Mouse (Mus musculus): ENCODE data around the gene Zdhhc4.

DNA sequence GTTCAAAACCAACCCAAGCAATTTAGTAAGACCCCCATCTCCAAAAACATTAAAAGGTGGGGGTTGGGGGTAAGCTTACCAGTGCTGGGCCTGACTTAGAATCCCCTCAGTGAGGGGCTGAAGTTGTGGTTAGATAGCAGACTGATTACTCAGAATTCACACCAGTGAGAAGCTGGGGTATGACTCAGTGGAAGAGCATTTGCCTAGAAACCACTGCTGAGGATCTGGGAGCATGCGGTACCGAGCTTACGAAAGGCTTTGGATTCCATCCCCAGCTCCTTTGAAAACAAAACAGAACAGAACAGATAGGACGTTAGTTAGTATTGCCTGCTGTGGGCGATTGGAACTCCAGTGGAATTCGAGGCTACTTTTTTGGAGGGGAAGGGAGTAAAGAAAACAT is 57.4 kb downstream of the Zdhhc4 start:
- TF ChIP-seq CTCF (IDR thresholded peaks at IDR 0.05; ENCODE audit: low read depth) (no peak), EP300 (IDR thresholded peaks at IDR 0.05; ENCODE audit: low read depth) (no peak)

All from liver, embryonic 14.5 days (tissue).